Mouse (Mus musculus): ENCODE measurements at regions not wholly inside any gene's neighbourhood (a gene's known extent, or its start where the extent isn't known, plus 50 kb on each side); places are given as distances from the start of the nearest gene placed in this dataset.

DNA sequence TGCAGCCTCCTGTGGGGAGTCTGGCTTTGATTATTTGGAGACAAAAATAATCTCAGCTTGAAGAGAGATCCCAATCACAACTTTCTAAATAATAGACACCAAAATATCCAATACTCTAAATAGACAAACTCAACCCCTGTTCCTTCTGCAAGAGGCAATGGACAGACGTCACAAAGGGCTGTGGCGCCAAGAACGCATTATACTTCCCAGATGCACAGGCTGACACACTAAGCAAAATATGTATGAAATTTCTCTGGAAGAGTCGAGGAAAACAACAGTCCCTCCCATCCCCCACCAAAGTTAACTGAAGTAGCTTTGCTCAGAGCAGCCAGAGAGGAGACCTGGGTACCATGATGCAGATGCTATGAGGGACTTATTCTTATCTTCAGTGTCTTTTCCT is 229.9 kb downstream of the Map2k4 start:
- no peaks in the 10 kb centered on the region for H3K4me1 ChIP-seq (ENCODE audit: control insufficient read depth, insufficient read depth, low read length)

DNA sequence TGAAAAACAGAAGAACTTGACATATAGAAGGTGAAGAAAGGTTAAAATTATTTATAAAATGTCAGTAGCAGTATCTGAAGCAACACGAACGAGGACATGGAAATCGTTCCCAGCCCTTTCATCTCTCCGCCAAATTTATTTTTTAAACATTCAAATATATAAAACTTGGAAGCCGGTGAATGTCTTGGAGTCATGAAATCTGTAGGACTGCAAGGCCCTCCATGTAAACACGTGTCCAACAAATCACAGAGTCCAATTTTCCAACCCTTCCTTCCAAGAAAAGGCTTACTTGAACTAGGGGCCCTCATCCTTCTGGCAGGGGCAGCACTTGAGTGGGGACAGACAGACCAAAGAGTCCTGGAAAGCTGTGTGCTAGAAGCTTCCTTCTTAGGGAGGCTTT is 237.0 kb downstream of the Map2k4 start:
- Histone ChIP-seq H3K27ac (replicated peaks; ENCODE audit: insufficient read depth, low read depth, low read length) (no peak overlapping the region), H3K4me3 (ENCODE audit: insufficient read depth, low read depth, low read length) (no peak overlapping the region), H3K79me2 (ENCODE audit: control insufficient read depth, insufficient read depth, low read length) (no peaks in the 10 kb centered on the region), H3K9ac (ENCODE audit: low read depth, low read length) (no peak overlapping the region), H3K27me3 (ENCODE audit: control insufficient read depth, insufficient read depth, low read length) (no peaks in the 10 kb centered on the region), H3K4me1 (ENCODE audit: control insufficient read depth, insufficient read depth, low read length) (no peaks in the 10 kb centered on the region), H3K36me3 (ENCODE audit: control insufficient read depth, insufficient read depth, low read length) (no peaks in the 10 kb centered on the region)
- TF ChIP-seq POLR2A (IDR thresholded peaks at IDR 0.05; ENCODE audit: extremely low read depth, insufficient read depth, low read length), result no peak
- TF ChIP-seq CTCF (IDR thresholded peaks at IDR 0.05; ENCODE audit: low read depth, low read length), result no peak
- 83% methylated on average over 6 of the region's 6 CpGs for WGBS
- DNase-seq (ENCODE audit: extremely low read depth, low read depth, low spot score), result no peak

More for the DNA sequence above, 229.9 kb downstream of the Map2k4 start:
- no peak overlapping the region for H3K9ac ChIP-seq (ENCODE audit: low read depth, low read length)
- 72% methylated on average over 4 of the region's 4 CpGs for WGBS
- H3K79me2 ChIP-seq (ENCODE audit: control insufficient read depth, insufficient read depth, low read length), result no peaks in the 10 kb centered on the region
- no peaks in the 10 kb centered on the region for H3K27me3 ChIP-seq (ENCODE audit: control insufficient read depth, insufficient read depth, low read length)
- H3K27ac ChIP-seq (replicated peaks; ENCODE audit: insufficient read depth, low read depth, low read length), result no peak overlapping the region
- H3K36me3 ChIP-seq (ENCODE audit: control insufficient read depth, insufficient read depth, low read length), result no peaks in the 10 kb centered on the region
- TF ChIP-seq POLR2A (IDR thresholded peaks at IDR 0.05; ENCODE audit: extremely low read depth, insufficient read depth, low read length), result no peak
- TF ChIP-seq CTCF (IDR thresholded peaks at IDR 0.05; ENCODE audit: low read depth, low read length), result no peak
- H3K4me3 ChIP-seq (ENCODE audit: insufficient read depth, low read depth, low read length), result no peak overlapping the region
- DNase-seq (ENCODE audit: extremely low read depth, low read depth, low spot score), result no peak

DNA sequence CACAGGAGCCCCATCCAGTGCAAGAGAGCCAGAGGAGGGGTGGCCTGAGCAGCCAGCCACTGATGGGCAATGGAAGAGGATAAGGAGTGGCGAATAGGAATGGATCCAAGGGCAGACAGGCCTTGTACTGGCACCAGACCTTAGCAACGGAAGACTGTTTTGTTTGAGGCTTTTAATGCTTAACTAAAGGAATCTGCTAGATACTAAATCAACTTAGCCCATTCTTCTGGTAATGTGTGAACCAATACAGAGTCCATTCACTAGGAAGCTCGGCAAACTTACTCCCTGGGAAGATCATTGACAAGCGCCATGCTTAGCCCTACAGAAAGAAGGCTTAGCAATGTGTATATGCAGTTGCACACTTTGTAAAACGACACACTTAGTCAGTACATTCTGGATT is 243.8 kb downstream of the Map2k4 start:
- Histone ChIP-seq H3K4me1 (ENCODE audit: control insufficient read depth, insufficient read depth, low read length) (no peaks in the 10 kb centered on the region), H3K27ac (replicated peaks; ENCODE audit: insufficient read depth, low read depth, low read length) (no peak overlapping the region), H3K9ac (ENCODE audit: low read depth, low read length) (no peak overlapping the region), H3K36me3 (ENCODE audit: control insufficient read depth, insufficient read depth, low read length) (no peaks in the 10 kb centered on the region), H3K27me3 (ENCODE audit: control insufficient read depth, insufficient read depth, low read length) (no peaks in the 10 kb centered on the region), H3K79me2 (ENCODE audit: control insufficient read depth, insufficient read depth, low read length) (no peaks in the 10 kb centered on the region), H3K4me3 (ENCODE audit: insufficient read depth, low read depth, low read length) (no peak overlapping the region)
- no peak for DNase-seq (ENCODE audit: extremely low read depth, low read depth, low spot score)
- 67% methylated on average over 5 of the region's 5 CpGs for WGBS
- TF ChIP-seq CTCF (IDR thresholded peaks at IDR 0.05; ENCODE audit: low read depth, low read length) (no peak), POLR2A (IDR thresholded peaks at IDR 0.05; ENCODE audit: extremely low read depth, insufficient read depth, low read length) (no peak)

- no peaks in the 10 kb centered on the region for H3K36me3 ChIP-seq (ENCODE audit: control insufficient read depth, insufficient read depth, low read length)
- 79% methylated on average over 3 of the region's 3 CpGs for WGBS
- TF ChIP-seq CTCF (IDR thresholded peaks at IDR 0.05; ENCODE audit: low read depth, low read length), result no peak
- TF ChIP-seq POLR2A (IDR thresholded peaks at IDR 0.05; ENCODE audit: extremely low read depth, insufficient read depth, low read length), result no peak
- no peak overlapping the region for H3K9ac ChIP-seq (ENCODE audit: low read depth, low read length)
- H3K4me1 ChIP-seq (ENCODE audit: control insufficient read depth, insufficient read depth, low read length), result no peaks in the 10 kb centered on the region
- no peak overlapping the region for H3K4me3 ChIP-seq (ENCODE audit: insufficient read depth, low read depth, low read length)
- no peak overlapping the region for H3K27ac ChIP-seq (replicated peaks; ENCODE audit: insufficient read depth, low read depth, low read length)
- H3K79me2 ChIP-seq (ENCODE audit: control insufficient read depth, insufficient read depth, low read length), result no peaks in the 10 kb centered on the region
- DNase-seq (ENCODE audit: extremely low read depth, low read depth, low spot score), result no peak
- no peaks in the 10 kb centered on the region for H3K27me3 ChIP-seq (ENCODE audit: control insufficient read depth, insufficient read depth, low read length)
Measured at GRCm38 (mm10) chr11:65543581-65543980, 244.5 kb downstream of the Map2k4 start.

- Histone ChIP-seq H3K36me3 (ENCODE audit: control insufficient read depth, insufficient read depth, low read length) (no peaks in the 10 kb centered on the region), H3K27me3 (ENCODE audit: control insufficient read depth, insufficient read depth, low read length) (no peaks in the 10 kb centered on the region), H3K79me2 (ENCODE audit: control insufficient read depth, insufficient read depth, low read length) (no peaks in the 10 kb centered on the region), H3K4me1 (ENCODE audit: control insufficient read depth, insufficient read depth, low read length) (no peaks in the 10 kb centered on the region), H3K27ac (replicated peaks; ENCODE audit: insufficient read depth, low read depth, low read length) (no peak overlapping the region), H3K4me3 (ENCODE audit: insufficient read depth, low read depth, low read length) (no peak overlapping the region), H3K9ac (ENCODE audit: low read depth, low read length) (no peak overlapping the region)
- no peak for DNase-seq (ENCODE audit: extremely low read depth, low read depth, low spot score)
- TF ChIP-seq CTCF (IDR thresholded peaks at IDR 0.05; ENCODE audit: low read depth, low read length) (no peak), POLR2A (IDR thresholded peaks at IDR 0.05; ENCODE audit: extremely low read depth, insufficient read depth, low read length) (no peak)
- WGBS, result 85% methylated on average over 16 of the region's 16 CpGs
Measured at GRCm38 (mm10) chr11:65537046-65537630, 251.0 kb downstream of the Map2k4 start.

- H3K4me1 ChIP-seq (ENCODE audit: control insufficient read depth, insufficient read depth, low read length), result no peaks in the 10 kb centered on the region
- TF ChIP-seq POLR2A (IDR thresholded peaks at IDR 0.05; ENCODE audit: extremely low read depth, insufficient read depth, low read length), result no peak
- TF ChIP-seq CTCF (IDR thresholded peaks at IDR 0.05; ENCODE audit: low read depth, low read length), result no peak
- H3K36me3 ChIP-seq (ENCODE audit: control insufficient read depth, insufficient read depth, low read length), result no peaks in the 10 kb centered on the region
- H3K27ac ChIP-seq (replicated peaks; ENCODE audit: insufficient read depth, low read depth, low read length), result no peak overlapping the region
- H3K4me3 ChIP-seq (ENCODE audit: insufficient read depth, low read depth, low read length), result no peak overlapping the region
- no peak overlapping the region for H3K9ac ChIP-seq (ENCODE audit: low read depth, low read length)
- no peaks in the 10 kb centered on the region for H3K27me3 ChIP-seq (ENCODE audit: control insufficient read depth, insufficient read depth, low read length)
- 85% methylated on average over 8 of the region's 8 CpGs for WGBS
- no peak for DNase-seq (ENCODE audit: extremely low read depth, low read depth, low spot score)
- no peaks in the 10 kb centered on the region for H3K79me2 ChIP-seq (ENCODE audit: control insufficient read depth, insufficient read depth, low read length)
Measured at GRCm38 (mm10) chr11:65535726-65536442, 252.2 kb downstream of the Map2k4 start.

Data from liver, adult 2 months (tissue).